Mouse (Mus musculus) E14TG2a.4 (cell line): ENCODE measurements around the gene Per1.

ENCODE experiments used
- CTCF ChIP-seq: conservative IDR thresholded peaks from 2 replicates; pipeline ENCODE4 v1.5.1; 2014; ENCODE audit warnings: low read length
- NANOG ChIP-seq: IDR thresholded peaks from 2 replicates; pipeline ENCODE4 v1.6.1; 2014; ENCODE audit warnings: borderline replicate concordance, low read length, mixed read lengths
- POU5F1 ChIP-seq: IDR thresholded peaks from 2 replicates; pipeline ENCODE4 v1.6.1; 2014; ENCODE audit warnings: low read length, borderline replicate concordance

DNA sequence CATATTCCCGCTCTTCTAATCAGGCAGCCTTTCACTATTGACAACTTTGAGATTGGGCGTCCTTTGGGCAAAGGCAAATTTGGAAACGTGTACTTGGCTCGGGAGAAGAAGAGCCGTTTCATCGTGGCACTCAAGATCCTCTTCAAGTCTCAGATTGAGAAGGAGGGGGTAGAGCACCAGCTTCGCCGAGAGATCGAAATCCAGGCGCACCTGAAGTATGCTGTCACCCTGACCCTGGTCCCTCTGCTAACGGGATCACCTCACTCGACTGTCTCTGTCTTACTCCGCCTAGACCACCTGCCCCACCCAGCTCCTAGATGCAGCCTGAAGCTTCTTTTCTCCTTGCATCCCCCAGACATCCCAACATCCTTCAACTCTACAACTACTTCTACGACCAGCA, 46.9 kb upstream of the Per1 start:
- no peak for TF ChIP-seq CTCF
- no peak for TF ChIP-seq NANOG
- TF ChIP-seq POU5F1, result no peak
